Mouse (Mus musculus): ENCODE data around the gene Slc22a21.

DNA sequence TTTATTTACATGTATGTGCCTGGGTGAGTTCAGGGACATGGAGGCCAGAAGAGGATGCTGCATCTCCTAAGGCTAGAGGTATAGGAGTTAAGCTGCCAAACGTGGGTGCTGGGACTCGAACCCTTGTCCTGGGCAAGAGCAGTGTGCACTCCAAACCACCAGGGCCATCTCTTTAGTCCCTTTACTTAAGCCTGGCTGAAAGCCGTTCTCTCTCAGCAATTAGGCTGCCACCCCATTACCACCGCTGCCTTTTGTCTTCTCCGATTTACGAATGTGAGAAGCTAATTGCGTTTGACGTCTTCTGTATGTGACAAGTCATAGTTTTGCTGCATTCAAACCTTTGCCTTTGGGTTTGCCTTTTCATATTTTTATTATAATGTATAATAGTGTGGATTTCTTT is 35.9 kb upstream of the Slc22a21 start:
- no peak for TF ChIP-seq CTCF (conservative IDR thresholded peaks at IDR 0.05; ENCODE audit: low read length)
- no peak for TF ChIP-seq NANOG (IDR thresholded peaks at IDR 0.05; ENCODE audit: borderline replicate concordance, low read length)
